Mouse (Mus musculus) v-Abl transformed pro-B cells (cell line): ENCODE measurements around the gene Pbx3.

Experiments used
- in situ Hi-C, 2 experiments: fragments of 400-800 bp; cut with MboI; formaldehyde crosslinking; loops; one replicate each; pipeline ENCODE4 v1.15.1; 2025; ENCODE audit not compliant: unreplicated experiment in 2 of 2

Gene Pbx3

GRCm38 (mm10) chr2:34347096-34347495 lies 25.8 kb downstream of the Pbx3 start:
- in situ Hi-C loops: no loop called here

DNA sequence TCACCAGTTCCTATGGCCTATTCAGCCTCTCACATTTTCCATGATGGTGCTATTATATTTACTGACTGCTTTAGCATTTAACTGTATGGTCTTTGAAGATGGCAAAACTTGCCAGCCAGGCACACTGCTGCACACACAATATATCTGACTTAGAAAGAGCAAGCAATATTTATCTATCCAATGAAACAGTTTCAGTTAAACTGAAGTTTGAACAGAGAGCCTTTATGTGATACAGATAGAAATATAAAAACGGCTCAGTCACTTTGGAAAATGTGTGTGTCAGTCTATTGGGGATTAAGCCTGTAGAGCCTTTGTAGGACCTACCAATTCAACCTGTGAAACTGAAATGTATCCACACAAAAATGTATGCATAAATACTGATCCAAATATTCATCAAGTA lies 74.3 kb downstream of the Pbx3 start:
- in situ Hi-C loops: no loop called here

GRCm38 (mm10) chr2:34298202-34298601 lies 74.7 kb downstream of the Pbx3 start:
- in situ Hi-C loops: no loop called here

GRCm38 (mm10) chr2:34289726-34290125 lies 83.2 kb downstream of the Pbx3 start:
- in situ Hi-C loops: no loop called here

GRCm38 (mm10) chr2:34284239-34284638 lies 88.7 kb downstream of the Pbx3 start:
- in situ Hi-C loops: no loop called here

DNA sequence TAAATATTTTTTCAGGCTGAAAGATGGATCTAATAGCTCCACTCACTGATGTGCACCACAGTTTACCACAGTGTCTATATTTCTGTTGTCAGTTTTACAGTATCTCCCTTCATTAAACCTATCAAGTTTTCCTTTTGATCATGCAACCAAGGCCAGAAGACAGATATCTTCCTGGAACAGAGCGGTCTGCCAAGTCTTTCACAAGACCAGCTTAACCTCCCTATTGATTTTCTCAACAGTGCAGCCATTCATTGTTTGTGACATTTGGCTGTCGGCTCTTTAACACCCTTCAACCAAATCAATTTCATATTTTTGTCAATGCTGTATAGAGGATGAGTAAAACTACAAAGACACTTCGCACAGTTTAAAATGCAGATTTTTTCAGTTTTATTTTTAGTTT lies 91.9 kb downstream of the Pbx3 start:
- in situ Hi-C loops: no loop called here

- in situ Hi-C loops: no loop called here
Measured at GRCm38 (mm10) chr2:34279726-34280125, 93.2 kb downstream of the Pbx3 start.

GRCm38 (mm10) chr2:34275630-34276193 lies 97.2 kb downstream of the Pbx3 start:
- in situ Hi-C loops: no loop called here

DNA sequence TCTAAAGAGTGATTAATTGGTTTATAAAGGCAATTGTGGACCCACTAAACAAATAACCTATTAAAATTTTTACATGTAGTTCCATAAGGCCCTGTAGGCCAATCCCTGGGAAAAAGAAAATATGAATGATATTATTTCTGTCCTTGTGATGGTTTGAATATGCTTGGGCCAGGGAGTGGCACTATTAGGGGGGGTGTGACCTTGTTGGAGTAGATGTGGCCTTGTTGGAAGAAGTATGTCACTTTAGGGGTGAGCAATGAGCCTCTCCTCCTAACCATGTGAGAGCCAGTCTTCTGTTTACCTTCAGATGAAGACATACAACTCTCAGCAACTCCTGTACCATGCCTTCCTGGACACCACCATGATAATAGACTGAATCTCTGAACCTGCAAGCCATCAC lies 110.9 kb downstream of the Pbx3 start:
- in situ Hi-C loops: no loop called here

- in situ Hi-C loops: no loop called here
Measured at GRCm38 (mm10) chr2:34260653-34261076, 112.3 kb downstream of the Pbx3 start.

DNA sequence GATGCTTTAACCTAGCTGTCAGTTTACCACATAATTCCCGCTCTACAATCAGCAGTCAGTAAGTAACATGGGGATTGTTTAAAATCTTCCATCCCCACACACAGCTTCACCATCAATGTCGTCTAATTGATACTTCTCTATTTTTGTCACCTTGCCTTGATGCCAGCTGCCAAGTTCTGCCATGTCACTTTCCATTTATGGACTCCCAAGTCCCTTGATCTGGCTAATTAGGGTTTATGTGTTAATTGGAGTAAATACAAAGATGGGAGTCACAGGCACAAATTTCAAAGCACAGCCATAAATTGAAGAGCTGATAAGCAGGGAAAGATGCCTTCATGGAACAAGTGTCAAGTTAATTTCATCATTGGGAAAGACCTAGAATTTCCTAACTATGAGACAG lies 114.7 kb downstream of the Pbx3 start:
- in situ Hi-C loops: no loop called here

DNA sequence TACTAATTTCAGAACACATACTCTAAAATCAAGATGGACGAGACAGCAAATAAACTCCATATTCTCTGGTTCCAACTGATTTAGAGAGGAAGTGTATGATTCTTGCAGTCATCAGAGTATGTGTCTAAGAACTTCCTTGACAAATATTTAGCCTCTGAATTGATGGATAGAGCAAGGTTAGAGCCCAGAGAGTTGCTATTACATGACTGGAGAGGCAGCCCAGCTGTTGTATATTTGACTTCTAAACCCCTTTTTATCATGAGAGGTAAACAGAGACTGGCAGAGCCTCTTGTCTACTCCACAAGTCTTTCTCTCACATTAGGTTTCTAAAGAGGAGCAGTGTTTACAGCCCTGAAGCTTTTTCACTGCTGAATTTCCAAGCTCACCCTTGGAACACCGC lies 115.3 kb downstream of the Pbx3 start:
- in situ Hi-C loops: no loop called here

DNA sequence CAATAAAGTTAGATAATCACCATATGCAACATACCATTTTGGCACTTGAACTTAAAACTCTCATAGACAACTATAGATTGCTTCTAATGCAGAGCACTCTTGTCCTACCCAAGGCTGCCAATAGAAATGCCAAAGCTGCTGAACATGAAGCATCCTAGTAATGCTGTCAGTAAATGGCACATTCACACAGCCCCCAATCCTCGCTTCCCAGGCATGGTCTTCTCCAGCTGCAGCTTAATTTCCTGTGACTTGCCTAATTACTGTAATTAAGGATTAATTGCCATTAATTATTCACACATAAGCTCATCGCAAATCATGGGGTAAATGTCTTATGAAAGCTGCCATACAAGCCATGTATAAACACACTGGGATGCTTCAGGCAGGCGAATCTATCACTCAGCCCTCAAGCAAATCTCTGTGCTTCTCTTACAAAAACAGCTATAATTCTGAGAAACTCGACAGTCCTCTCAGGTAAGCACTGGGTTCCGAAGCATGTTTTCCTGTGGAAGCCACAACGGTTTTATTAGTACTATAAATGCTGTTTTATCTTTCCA lies 116.9 kb downstream of the Pbx3 start:
- in situ Hi-C loops: no loop called here

DNA sequence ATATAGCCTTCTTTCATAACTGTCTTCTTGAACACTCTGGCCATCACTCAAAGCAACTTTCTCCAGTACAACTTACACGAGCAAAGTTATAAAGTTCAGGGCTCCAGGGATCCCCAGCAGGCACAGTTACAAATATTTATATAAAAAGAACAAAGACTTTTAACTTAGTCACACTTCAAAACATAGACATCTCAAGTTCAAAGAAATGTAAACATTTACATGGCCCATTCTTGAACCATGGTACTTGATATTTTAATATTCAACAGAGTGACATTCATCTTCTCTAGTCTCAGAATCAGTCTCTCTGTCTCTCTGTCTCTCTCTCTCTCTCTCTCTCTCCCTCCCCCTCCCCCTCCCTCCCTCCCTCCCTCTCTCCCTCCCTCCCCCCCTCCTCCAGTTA lies 119.3 kb downstream of the Pbx3 start:
- in situ Hi-C loops: no loop called here

GRCm38 (mm10) chr2:34253111-34253510 lies 119.8 kb downstream of the Pbx3 start:
- in situ Hi-C loops: no loop called here

GRCm38 (mm10) chr2:34252286-34252685 lies 120.7 kb downstream of the Pbx3 start:
- in situ Hi-C loops: no loop called here

DNA sequence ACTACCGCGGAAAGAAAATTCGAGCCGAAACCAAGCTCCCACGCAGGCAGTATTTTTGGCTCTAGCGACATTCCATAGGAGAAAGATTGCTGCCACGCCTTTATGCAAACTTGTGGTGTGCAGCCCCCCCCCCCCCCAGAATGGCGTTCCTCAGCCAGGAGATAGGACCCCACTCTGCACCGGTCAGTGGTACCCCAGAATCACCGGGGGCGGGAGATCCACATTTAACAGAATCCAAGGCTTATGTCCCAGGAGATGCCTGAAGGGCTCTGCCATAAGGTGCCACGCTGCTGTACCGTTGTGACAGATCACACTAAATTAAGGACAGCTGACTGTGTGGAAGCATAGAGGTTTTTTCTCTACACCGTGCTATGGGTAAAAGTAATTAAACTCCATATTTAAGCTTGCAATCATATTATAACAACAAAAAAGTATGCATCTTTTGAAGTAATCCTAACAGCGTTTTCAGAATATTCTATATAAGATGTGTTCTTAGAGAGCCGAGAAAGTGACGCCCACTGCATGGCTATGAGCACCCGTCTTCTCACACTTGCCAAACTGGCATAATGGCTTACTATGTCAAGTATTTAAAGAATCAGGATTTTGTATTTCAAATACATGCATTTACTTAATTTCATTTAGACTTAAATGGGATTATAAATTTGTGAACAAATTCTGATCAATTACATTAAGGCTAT lies 122.8 kb downstream of the Pbx3 start:
- in situ Hi-C loops: no loop called here

GRCm38 (mm10) chr2:34249141-34249960 lies 123.6 kb downstream of the Pbx3 start:
- in situ Hi-C loops: no loop called here

DNA sequence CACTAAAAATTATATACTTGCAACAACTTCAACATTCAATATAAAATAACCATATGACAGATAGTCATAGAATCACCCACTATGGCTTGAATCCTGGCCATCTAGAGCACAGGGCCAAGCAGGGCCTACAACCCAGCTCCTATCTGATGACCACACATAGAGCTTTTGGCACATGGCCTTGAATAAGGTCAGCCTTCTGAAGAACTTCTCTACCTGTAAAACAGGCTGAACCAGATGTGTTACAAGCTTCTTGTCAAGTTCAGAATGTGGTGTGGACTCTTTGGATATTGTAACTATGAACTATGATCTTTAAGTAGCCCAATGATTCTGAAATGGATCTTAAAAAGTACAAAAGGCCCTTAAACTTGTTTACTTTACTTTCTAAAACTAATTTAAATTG lies 132.1 kb downstream of the Pbx3 start:
- in situ Hi-C loops: no loop called here

GRCm38 (mm10) chr2:34239315-34239858 lies 133.6 kb downstream of the Pbx3 start:
- in situ Hi-C loops: no loop called here

GRCm38 (mm10) chr2:34235467-34236075 lies 137.4 kb downstream of the Pbx3 start:
- in situ Hi-C loops: no loop called here
